Mouse (Mus musculus) myocyte (in vitro differentiated cells): Measurements from ENCODE around the gene Rasgrp2. TPM values are rescaled to one million over a fixed set of nuclear protein-coding genes. Genes with fewer than 3 reads are reported as not detected.

Source experiments
- H3K27me3 ChIP-seq: one replicate; pipeline ENCODE4 v1.6.1; 2011; ENCODE audit not compliant: control insufficient read depth, insufficient read depth, insufficient read length
- H3K36me3 ChIP-seq: one replicate; pipeline ENCODE4 v1.6.1; 2011; ENCODE audit not compliant: control insufficient read depth, insufficient read depth
- H3K4me2 ChIP-seq: one replicate; pipeline ENCODE4 v1.6.1; 2011; ENCODE audit warnings: low read depth, control low read depth
- H3K4me3 ChIP-seq: one replicate; pipeline ENCODE4 v1.5.1; 2011; ENCODE audit warnings: mild to moderate bottlenecking, control low read depth, moderate library complexity
- H3K79me2 ChIP-seq: one replicate; pipeline ENCODE4 v1.6.1; 2011; ENCODE audit not compliant: control insufficient read depth, insufficient read depth
- H3ac ChIP-seq: one replicate; pipeline ENCODE4 v1.6.1; 2011; ENCODE audit not compliant: control insufficient read depth, insufficient read length
- CEBPB ChIP-seq: IDR thresholded peaks from 2 replicates; pipeline ENCODE4 v1.6.1; 2011; ENCODE audit warnings: mild to moderate bottlenecking, moderate library complexity; ENCODE audit not compliant: poor library complexity, insufficient read depth, severe bottlenecking
- E2F4 ChIP-seq: IDR thresholded peaks from one replicate; pipeline ENCODE4 v1.6.1; 2011; ENCODE audit warnings: mild to moderate bottlenecking, control low read depth, moderate library complexity; ENCODE audit not compliant: insufficient read depth
- MYOD1 ChIP-seq, 3 experiments: IDR thresholded peaks; one replicate each; pipeline ENCODE4 v1.6.1; 2011; ENCODE audit warnings: control low read depth in 2 of 3, low read depth in 2 of 3, mild to moderate bottlenecking in 2 of 3, moderate library complexity in 1 of 3; ENCODE audit not compliant: insufficient read length in 2 of 3, control insufficient read depth in 1 of 3
- MYOG ChIP-seq, 3 experiments: IDR thresholded peaks; one replicate each; pipeline ENCODE4 v1.6.1; 2011; ENCODE audit warnings: control low read depth in 2 of 3, low read depth in 2 of 3, mild to moderate bottlenecking in 2 of 3; ENCODE audit not compliant: insufficient read length in 2 of 3, control insufficient read depth in 1 of 3, insufficient read depth in 1 of 3
- POLR2A ChIP-seq: IDR thresholded peaks from one replicate; pipeline ENCODE4 v1.6.1; 2011; ENCODE audit warnings: low read depth, mild to moderate bottlenecking, control low read depth, moderate library complexity; ENCODE audit not compliant: insufficient read length
- POLR2AphosphoS2 ChIP-seq: IDR thresholded peaks from one replicate; pipeline ENCODE4 v1.6.1; 2011; ENCODE audit warnings: low read depth, control low read depth; ENCODE audit not compliant: insufficient read length
- REST ChIP-seq: IDR thresholded peaks from one replicate; pipeline ENCODE4 v1.6.1; 2011; ENCODE audit warnings: mild to moderate bottlenecking, control low read depth, moderate library complexity; ENCODE audit not compliant: insufficient read depth, insufficient read length
- SRF ChIP-seq: IDR thresholded peaks from one replicate; pipeline ENCODE4 v1.6.1; 2011; ENCODE audit warnings: low read depth; ENCODE audit not compliant: control insufficient read depth, insufficient read length
- TCF12 ChIP-seq: IDR thresholded peaks from one replicate; pipeline ENCODE4 v1.6.1; 2011; ENCODE audit warnings: mild to moderate bottlenecking, control low read depth; ENCODE audit not compliant: poor library complexity, insufficient read depth, severe bottlenecking
- TCF3 ChIP-seq: IDR thresholded peaks from one replicate; pipeline ENCODE4 v1.6.1; 2011; ENCODE audit warnings: low read depth, control low read depth; ENCODE audit not compliant: insufficient read length
- polyA plus RNA-seq: library from polyadenylated mRNA; unstranded; fragments of >200 nt; fragmentation: generic; extraction: Trizol; gene quantifications from one replicate; pipeline ENCODE4 v1.2.1, GENCODE M21; 2012; ENCODE audit warnings: missing spikeins

Gene Rasgrp2
- polyA plus RNA-seq, 1 experiment: 8.0 TPM

DNA sequence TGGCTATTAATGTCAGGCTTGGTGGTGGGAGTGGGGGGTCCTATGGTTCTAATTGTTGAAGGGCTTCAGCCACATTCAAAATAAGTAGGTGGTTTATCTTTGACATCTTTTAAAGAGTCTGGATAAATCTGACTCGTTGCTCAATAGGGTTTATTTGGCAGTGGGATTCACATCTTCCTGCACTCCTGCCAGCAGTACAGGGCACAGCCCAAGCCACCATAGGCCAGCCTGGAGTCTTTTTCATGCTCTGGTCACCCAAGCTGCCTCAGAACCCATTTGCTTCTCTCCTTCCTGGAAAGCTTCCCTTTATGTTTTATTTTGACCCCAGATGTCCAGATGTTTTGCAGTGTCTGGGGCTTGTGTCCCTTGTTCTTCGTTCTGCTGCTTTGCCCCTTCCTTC is 22.5 kb upstream of the Rasgrp2 start:
- Histone ChIP-seq H3K4me3 (no peak overlapping the region), H3K4me2 (no peak overlapping the region), H3K27me3 (no peaks in the 10 kb centered on the region), H3K79me2 (peaks cover 11% of the 10 kb centered on the region), H3ac (no peak overlapping the region), H3K36me3 (peaks cover 56% of the 10 kb centered on the region)
- TF ChIP-seq MYOD1 (IDR thresholded peaks at IDR 0.05; ENCODE audit: control insufficient read depth in 1 of 3, insufficient read length in 2 of 3, low read depth in 2 of 3) (no peak), TCF12 (no peak), E2F4 (no peak), TCF3 (no peak), MYOG (IDR thresholded peaks at IDR 0.05; ENCODE audit: control insufficient read depth in 1 of 3, insufficient read depth in 1 of 3, insufficient read length in 2 of 3, low read depth in 2 of 3) (no peak)

DNA sequence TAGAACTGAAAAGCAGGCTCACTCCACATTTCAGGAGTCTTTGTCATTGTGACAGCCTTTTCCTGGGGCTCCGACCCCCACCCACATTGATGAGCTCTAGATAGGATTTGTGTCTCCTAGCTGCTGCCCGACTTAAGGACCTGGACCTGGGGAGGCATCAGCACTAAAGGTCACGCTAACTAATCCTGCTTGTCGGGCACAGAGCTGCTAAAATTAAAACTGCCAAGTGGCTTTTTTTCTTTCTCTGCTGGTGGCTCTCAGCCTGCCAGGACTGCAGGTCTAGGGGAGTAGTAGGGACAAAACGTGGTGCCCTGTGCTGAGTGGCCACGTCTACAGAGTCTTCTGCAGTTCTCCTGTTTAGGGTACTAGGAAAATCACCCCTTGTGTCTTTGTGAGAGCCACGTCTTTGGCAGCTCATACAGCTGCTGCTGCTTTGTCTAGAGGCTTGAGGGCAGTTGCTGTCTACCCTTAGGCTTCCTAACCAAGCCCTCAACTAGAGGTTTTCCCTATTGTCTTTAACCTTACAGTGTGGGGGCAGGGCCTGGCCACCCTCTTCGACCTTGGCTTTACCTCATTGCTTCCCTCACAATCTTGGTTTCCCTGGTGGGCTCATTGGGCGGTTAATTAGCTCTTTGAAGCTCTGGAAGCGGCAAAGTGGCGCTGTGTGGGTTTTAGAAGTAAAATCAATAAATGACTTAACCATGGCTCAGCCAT is 21.7 kb upstream of the Rasgrp2 start:
- TF ChIP-seq POLR2AphosphoS2 (peak; percentile 22), TCF3 (no peak), MYOG (IDR thresholded peaks at IDR 0.05; ENCODE audit: control insufficient read depth in 1 of 3, insufficient read depth in 1 of 3, insufficient read length in 2 of 3, low read depth in 2 of 3) (no peak)
- H3K4me2 ChIP-seq: no peak overlapping the region
- no peak overlapping the region for H3ac ChIP-seq
- no peak overlapping the region for H3K4me3 ChIP-seq
- H3K27me3 ChIP-seq: no peaks in the 10 kb centered on the region
- H3K79me2 ChIP-seq: peaks cover 11% of the 10 kb centered on the region
- peaks cover 47% of the 10 kb centered on the region for H3K36me3 ChIP-seq

DNA sequence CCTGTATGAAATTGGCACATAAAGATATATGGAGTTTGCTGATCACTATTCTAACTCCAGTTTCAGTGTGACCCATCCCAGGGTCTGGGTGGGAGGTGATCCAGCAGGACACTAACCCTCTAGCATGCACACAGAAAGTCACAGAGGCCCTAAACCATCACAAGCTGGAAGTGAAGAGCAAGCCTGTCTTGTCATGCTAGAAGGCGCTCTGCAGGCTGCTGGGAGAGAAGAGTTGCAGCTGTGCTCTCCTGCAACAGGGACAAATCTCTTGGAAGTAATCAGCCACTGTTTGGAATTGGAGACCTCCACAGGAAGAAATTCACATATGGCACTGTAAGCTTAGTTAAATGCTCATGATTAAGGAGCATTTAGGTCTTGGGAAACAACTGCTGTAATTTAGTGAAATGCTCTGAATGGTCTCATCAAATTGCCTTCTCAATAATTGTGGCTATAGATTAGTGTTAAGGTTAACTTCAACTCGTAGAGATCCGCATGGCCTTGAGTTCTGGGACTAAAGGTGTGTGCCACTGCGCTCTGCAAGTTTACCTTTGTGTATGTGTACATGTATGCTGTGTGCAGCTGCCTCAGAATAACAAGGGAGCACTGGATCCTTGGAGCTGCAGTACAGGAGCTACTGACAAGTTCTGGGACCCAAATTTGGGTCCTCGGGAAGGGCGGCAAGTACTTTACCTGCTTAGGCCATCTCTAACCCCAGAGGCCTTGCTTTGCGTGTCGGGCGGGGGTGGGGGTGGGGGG is 18.6 kb upstream of the Rasgrp2 start:
- Histone ChIP-seq H3ac (no peak overlapping the region), H3K27me3 (no peaks in the 10 kb centered on the region), H3K4me3 (no peak overlapping the region), H3K79me2 (no peaks in the 10 kb centered on the region), H3K36me3 (peaks cover 27% of the 10 kb centered on the region), H3K4me2 (no peak overlapping the region)
- TF ChIP-seq REST (no peak), POLR2AphosphoS2 (peak; percentile 68), POLR2A (peak; percentile 14)

DNA sequence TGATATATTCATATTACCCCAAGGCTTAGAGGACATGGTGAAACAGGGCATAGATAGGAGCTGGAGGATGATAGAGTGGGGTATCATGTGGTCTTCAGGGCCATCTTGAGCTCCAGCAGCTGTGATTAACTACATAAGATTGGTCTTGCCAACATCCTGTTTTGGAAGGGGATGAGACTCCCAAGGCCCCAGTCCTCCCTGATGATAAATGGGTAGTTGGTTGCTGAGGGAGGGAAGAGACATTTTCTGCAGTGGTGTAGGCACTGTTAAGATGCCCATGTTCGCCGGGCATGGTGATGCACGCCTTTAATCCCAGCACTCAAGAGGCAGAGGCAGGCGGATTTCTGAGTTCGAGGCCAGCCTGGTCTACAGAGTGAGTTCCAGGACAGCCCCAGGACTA is 17.9 kb upstream of the Rasgrp2 start:
- Histone ChIP-seq H3K27me3 (no peaks in the 10 kb centered on the region), H3K79me2 (no peaks in the 10 kb centered on the region), H3K36me3 (peaks cover 26% of the 10 kb centered on the region), H3ac (no peak overlapping the region), H3K4me2 (no peak overlapping the region), H3K4me3 (no peak overlapping the region)
- peak; percentile 33 for TF ChIP-seq POLR2AphosphoS2
- no peak for TF ChIP-seq MYOG (IDR thresholded peaks at IDR 0.05; ENCODE audit: control insufficient read depth in 1 of 3, insufficient read depth in 1 of 3, insufficient read length in 2 of 3, low read depth in 2 of 3)

DNA sequence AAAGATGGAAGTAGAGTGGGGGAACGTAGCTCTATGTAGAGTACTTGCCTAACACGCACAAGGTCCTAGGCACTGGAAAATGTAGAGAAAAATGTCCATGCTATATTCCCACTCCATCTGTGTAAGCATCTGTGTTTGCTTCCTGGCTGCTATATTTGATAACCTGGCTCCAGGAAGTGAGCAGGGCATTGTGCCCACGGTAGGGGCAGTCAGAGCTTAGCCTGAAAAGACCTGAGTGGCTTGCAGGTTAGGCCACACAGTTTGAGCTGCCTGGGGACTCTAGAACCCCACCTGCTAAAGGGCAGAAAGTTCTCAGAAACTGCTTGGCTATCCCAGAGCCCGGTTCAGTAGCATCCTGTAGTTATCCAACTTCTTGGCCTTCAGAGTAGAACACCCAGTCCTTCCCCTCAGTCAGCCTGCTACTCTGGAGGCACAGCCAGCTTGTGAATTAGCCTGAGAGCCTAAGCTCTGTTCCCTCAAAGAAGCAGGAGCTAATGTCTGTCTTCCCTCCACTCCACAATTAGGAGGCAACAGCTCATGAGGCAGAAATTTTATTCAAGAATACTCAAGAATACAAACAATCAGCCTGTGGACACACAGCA is 16.7 kb upstream of the Rasgrp2 start:
- peak; percentile 32 for TF ChIP-seq POLR2AphosphoS2
- no peak for TF ChIP-seq MYOG (IDR thresholded peaks at IDR 0.05; ENCODE audit: control insufficient read depth in 1 of 3, insufficient read depth in 1 of 3, insufficient read length in 2 of 3, low read depth in 2 of 3)
- no peak for TF ChIP-seq E2F4
- no peak for TF ChIP-seq SRF
- Histone ChIP-seq H3K27me3 (no peaks in the 10 kb centered on the region), H3ac (no peak overlapping the region), H3K4me3 (no peak overlapping the region), H3K4me2 (no peak overlapping the region), H3K79me2 (no peaks in the 10 kb centered on the region), H3K36me3 (peaks cover 15% of the 10 kb centered on the region)

DNA sequence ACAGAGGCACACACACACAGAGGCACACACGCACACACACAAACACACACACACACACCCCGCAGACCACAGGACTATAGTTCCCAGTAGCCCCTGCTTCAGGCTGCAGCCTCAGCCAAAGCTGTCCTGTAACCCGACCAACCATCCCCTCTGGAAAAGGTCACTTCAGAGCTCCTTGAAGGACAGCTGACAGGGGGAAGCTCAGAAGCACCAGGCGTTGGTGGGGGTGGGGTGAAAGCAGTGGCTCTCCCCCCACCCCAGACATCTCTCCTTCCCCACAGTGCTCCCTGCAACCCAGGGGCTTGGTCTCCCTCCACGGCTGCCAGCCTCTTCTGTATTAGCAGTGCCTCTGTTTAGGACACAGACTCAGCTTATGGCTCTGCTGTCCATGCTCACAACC is 15.7 kb upstream of the Rasgrp2 start:
- no peaks in the 10 kb centered on the region for H3K27me3 ChIP-seq
- TF ChIP-seq POLR2AphosphoS2 (peak; percentile 10), MYOG (IDR thresholded peaks at IDR 0.05; ENCODE audit: control insufficient read depth in 1 of 3, insufficient read depth in 1 of 3, insufficient read length in 2 of 3, low read depth in 2 of 3) (peak in 1 of 3 experiments; percentile 51), MYOD1 (IDR thresholded peaks at IDR 0.05; ENCODE audit: control insufficient read depth in 1 of 3, insufficient read length in 2 of 3, low read depth in 2 of 3) (peak in 2 of 3 experiments; percentile 2 to 37), CEBPB (no peak)
- H3K36me3 ChIP-seq: peaks cover 4% of the 10 kb centered on the region
- H3K4me3 ChIP-seq: no peak overlapping the region
- no peak overlapping the region for H3ac ChIP-seq
- H3K4me2 ChIP-seq: peak overlapping the region; percentile 63
- H3K79me2 ChIP-seq: no peaks in the 10 kb centered on the region
